Mouse (Mus musculus) forebrain, embryonic 13.5 days (tissue): ENCODE measurements around the gene Heatr9. TPM values are rescaled to one million over a fixed set of nuclear protein-coding genes. Genes with fewer than 3 reads are reported as not detected.

Source experiments
- ATAC-seq: fragments of 200-750 bp; cut with Nextera tagmentation; 2 replicates; pipeline ENCODE4 v1.8.0; 2017
- H3K27ac ChIP-seq: fragments of 300-500 bp; sonication (generic); 2 replicates; pipeline ENCODE4 v1.5.1; 2015; ENCODE audit warnings: inconsistent platforms, mild to moderate bottlenecking, moderate library complexity
- H3K27me3 ChIP-seq: fragments of 300-500 bp; sonication (generic); 2 replicates; pipeline ENCODE4 v1.6.1; 2015; ENCODE audit warnings: mild to moderate bottlenecking, inconsistent platforms
- H3K36me3 ChIP-seq: fragments of 300-500 bp; sonication (generic); 2 replicates; pipeline ENCODE4 v1.6.1; 2015; ENCODE audit warnings: mild to moderate bottlenecking, inconsistent platforms; ENCODE audit not compliant: poor library complexity, severe bottlenecking
- H3K4me1 ChIP-seq: fragments of 300-500 bp; sonication (generic); 2 replicates; pipeline ENCODE4 v1.6.1; 2015; ENCODE audit warnings: inconsistent platforms
- H3K4me2 ChIP-seq: fragments of 300-500 bp; sonication (generic); 2 replicates; pipeline ENCODE4 v1.6.1; 2015; ENCODE audit warnings: inconsistent platforms, mild to moderate bottlenecking, moderate library complexity
- H3K4me3 ChIP-seq: fragments of 300-500 bp; sonication (generic); 2 replicates; pipeline ENCODE4 v1.5.1; 2015; ENCODE audit warnings: mild to moderate bottlenecking, inconsistent platforms
- H3K9ac ChIP-seq: fragments of 300-500 bp; sonication (generic); 2 replicates; pipeline ENCODE4 v1.6.1; 2015; ENCODE audit warnings: mild to moderate bottlenecking, inconsistent platforms
- H3K9me3 ChIP-seq: fragments of 300-500 bp; sonication (generic); replicated peaks from 2 replicates; pipeline ENCODE4 v1.6.1; 2016; ENCODE audit warnings: inconsistent platforms
- WGBS: fragments of 180-500 bp; shearing (Covaris S2); methylation state at CpG from one replicate; pipeline ENCODE4 v1.1.7; 2015; 5-methylcytosine and 5-hydroxymethylcytosine counted together
- polyA plus RNA-seq: library from polyadenylated mRNA; unstranded; fragments of >200 nt; fragmentation: Nextera tagmentation; extraction: Ambion mirVana; gene quantifications from 2 replicates; pipeline ENCODE4 v1.2.1, GENCODE M21; 2015

Heatr9 gene
- polyA plus RNA-seq, 1 experiment from 2014 or later, result not detected

- no peak overlapping the region for H3K4me2 ChIP-seq
- no peak overlapping the region for H3K4me3 ChIP-seq
- no peaks in the 10 kb centered on the region for H3K4me1 ChIP-seq
- no peak overlapping the region for H3K9ac ChIP-seq
- no peaks in the 10 kb centered on the region for H3K9me3 ChIP-seq
- ATAC-seq, result no peak
- H3K27me3 ChIP-seq, result no peaks in the 10 kb centered on the region
- no peaks in the 10 kb centered on the region for H3K36me3 ChIP-seq
- WGBS, result 78% methylated on average over 12 of the region's 12 CpGs
- H3K27ac ChIP-seq, result no peak overlapping the region
These were observed 7.0 kb upstream of the Heatr9 start for GRCm38 (mm10) chr11:83529024-83529423.

- Histone ChIP-seq H3K27me3 (no peaks in the 10 kb centered on the region), H3K4me2 (no peak overlapping the region), H3K36me3 (no peaks in the 10 kb centered on the region), H3K9me3 (no peaks in the 10 kb centered on the region), H3K4me3 (no peak overlapping the region), H3K4me1 (no peaks in the 10 kb centered on the region), H3K27ac (no peak overlapping the region), H3K9ac (no peak overlapping the region)
- 74% methylated on average over 6 of the region's 6 CpGs for WGBS
- ATAC-seq, result no peak
These were observed 3.6 kb downstream of the Heatr9 start for GRCm38 (mm10) chr11:83518371-83518770.

DNA sequence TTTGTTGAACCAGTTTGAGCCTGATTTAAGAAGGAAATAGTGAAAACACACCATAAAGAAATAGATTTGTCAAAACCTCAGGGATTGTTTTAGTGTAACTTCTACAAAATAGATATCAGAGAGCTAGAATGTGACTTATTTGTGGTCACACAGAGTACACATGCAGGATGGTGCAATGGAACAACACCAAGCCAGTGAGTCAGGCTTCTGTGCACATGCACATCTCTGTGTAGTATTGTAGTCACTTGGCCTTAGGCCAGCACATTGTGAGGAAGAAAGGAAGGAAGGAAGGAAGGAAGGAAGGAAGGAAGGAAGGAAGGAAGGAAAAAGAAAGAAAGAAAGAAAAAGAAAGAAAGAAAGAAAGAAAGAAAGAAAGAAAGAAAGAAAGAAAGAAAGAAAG, 4.8 kb downstream of the Heatr9 start:
- Histone ChIP-seq H3K4me2 (no peak overlapping the region), H3K36me3 (no peaks in the 10 kb centered on the region), H3K9me3 (no peaks in the 10 kb centered on the region), H3K4me1 (no peaks in the 10 kb centered on the region), H3K27ac (no peak overlapping the region), H3K9ac (no peak overlapping the region), H3K4me3 (no peak overlapping the region), H3K27me3 (no peaks in the 10 kb centered on the region)
- ATAC-seq, result no peak

- Histone ChIP-seq H3K4me1 (no peaks in the 10 kb centered on the region), H3K9ac (no peak overlapping the region), H3K36me3 (peaks cover 45% of the 10 kb centered on the region), H3K27ac (no peak overlapping the region), H3K4me3 (no peak overlapping the region), H3K9me3 (no peaks in the 10 kb centered on the region), H3K27me3 (no peaks in the 10 kb centered on the region), H3K4me2 (no peak overlapping the region)
- ATAC-seq, result no peak
These were observed 12.5 kb downstream of the Heatr9 start for GRCm38 (mm10) chr11:83509521-83509920.

GRCm38 (mm10) chr11:83504308-83504707, 17.7 kb downstream of the Heatr9 start:
- H3K4me1 ChIP-seq, result no peaks in the 10 kb centered on the region
- no peaks in the 10 kb centered on the region for H3K27me3 ChIP-seq
- no peak overlapping the region for H3K27ac ChIP-seq
- ATAC-seq, result no peak
- H3K9ac ChIP-seq, result no peak overlapping the region
- H3K4me2 ChIP-seq, result no peak overlapping the region
- no peaks in the 10 kb centered on the region for H3K9me3 ChIP-seq
- H3K36me3 ChIP-seq, result peaks cover 75% of the 10 kb centered on the region
- 94% methylated on average over 5 of the region's 5 CpGs for WGBS
- H3K4me3 ChIP-seq, result no peak overlapping the region

- Histone ChIP-seq H3K4me3 (no peak overlapping the region), H3K27ac (no peak overlapping the region), H3K4me1 (peaks cover 8% of the 10 kb centered on the region), H3K9ac (no peak overlapping the region), H3K9me3 (no peaks in the 10 kb centered on the region), H3K36me3 (peaks cover 15% of the 10 kb centered on the region; the same call in 1 of the 2 replicates), H3K27me3 (no peaks in the 10 kb centered on the region), H3K4me2 (no peak overlapping the region)
- 56% methylated on average over 2 of the region's 2 CpGs for WGBS
- no peak for ATAC-seq
These were observed 26.4 kb downstream of the Heatr9 start for GRCm38 (mm10) chr11:83495571-83495970.

DNA sequence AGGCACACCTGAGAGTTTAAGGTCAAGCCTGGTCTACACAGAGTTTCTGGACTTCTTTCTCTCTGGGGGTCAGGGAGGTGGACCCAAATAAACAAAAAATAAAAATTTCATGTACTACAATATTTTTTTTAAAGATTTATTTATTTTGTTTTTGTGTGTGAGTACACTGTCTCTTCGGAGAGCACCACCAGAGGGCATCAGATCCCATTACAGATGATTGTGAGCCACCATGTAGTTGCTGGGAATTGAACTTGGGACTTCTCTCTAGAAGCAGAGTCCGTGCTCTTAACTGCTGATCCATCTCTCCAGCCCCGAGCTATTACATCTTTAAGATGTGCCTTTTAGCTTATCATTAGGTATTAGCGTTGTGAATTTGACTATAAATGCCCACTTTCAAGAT, 30.5 kb downstream of the Heatr9 start:
- H3K4me2 ChIP-seq, result no peak overlapping the region
- peaks cover 8% of the 10 kb centered on the region for H3K4me1 ChIP-seq
- peaks cover 26% of the 10 kb centered on the region for H3K36me3 ChIP-seq
- H3K4me3 ChIP-seq, result no peak overlapping the region
- ATAC-seq, result no peak
- no peaks in the 10 kb centered on the region for H3K9me3 ChIP-seq
- H3K27me3 ChIP-seq, result no peaks in the 10 kb centered on the region
- H3K27ac ChIP-seq, result no peak overlapping the region
- H3K9ac ChIP-seq, result no peak overlapping the region
- WGBS, result 93% methylated on average over 4 of the region's 4 CpGs

GRCm38 (mm10) chr11:83473235-83474016, 48.5 kb downstream of the Heatr9 start:
- Histone ChIP-seq H3K27me3 (0 out of 2 replicates have a peak, but pooled peaks cover 4% of the 10 kb centered on the region), H3K27ac (peak overlapping the region; percentile 98), H3K36me3 (peaks cover 16% of the 10 kb centered on the region), H3K9ac (peak overlapping the region; percentile 94), H3K4me3 (peak overlapping the region; percentile 93), H3K4me1 (peaks cover 21% of the 10 kb centered on the region), H3K9me3 (no peaks in the 10 kb centered on the region), H3K4me2 (peak overlapping the region; percentile 88)
- WGBS, result under 1% methylated on average over 30 of the region's 52 CpGs
- ATAC-seq, result peak; percentile 86

- Histone ChIP-seq H3K4me3 (peak within 1 kb of the TSS; percentile 93), H3K4me2 (peak within 1 kb of the TSS; percentile 88), H3K27ac (peak within 1 kb of the TSS; percentile 98), H3K36me3 (peaks cover 10% of the 10 kb centered on the region), H3K4me1 (peaks cover 21% of the 10 kb centered on the region), H3K27me3 (0 out of 2 replicates have a peak, but pooled peaks cover 4% of the 10 kb centered on the region), H3K9ac (peak within 1 kb of the TSS; percentile 94), H3K9me3 (no peaks in the 10 kb centered on the region)
- 1% methylated on average over 64 of the region's 66 CpGs for WGBS
- peak; percentile 99 for ATAC-seq
These were observed 49.4 kb downstream of the Heatr9 start, which contains the start of gene Taf15 for GRCm38 (mm10) chr11:83472324-83473234. Gene Taf15 (plus strand): TSS chr11:83473086.

GRCm38 (mm10) chr11:83471766-83472165, 50.2 kb downstream of the Heatr9 start:
- ATAC-seq, result no peak
- Histone ChIP-seq H3K27ac (no peak overlapping the region), H3K4me3 (peak overlapping the region; percentile 93; the same call in 1 of the 2 replicates)

DNA sequence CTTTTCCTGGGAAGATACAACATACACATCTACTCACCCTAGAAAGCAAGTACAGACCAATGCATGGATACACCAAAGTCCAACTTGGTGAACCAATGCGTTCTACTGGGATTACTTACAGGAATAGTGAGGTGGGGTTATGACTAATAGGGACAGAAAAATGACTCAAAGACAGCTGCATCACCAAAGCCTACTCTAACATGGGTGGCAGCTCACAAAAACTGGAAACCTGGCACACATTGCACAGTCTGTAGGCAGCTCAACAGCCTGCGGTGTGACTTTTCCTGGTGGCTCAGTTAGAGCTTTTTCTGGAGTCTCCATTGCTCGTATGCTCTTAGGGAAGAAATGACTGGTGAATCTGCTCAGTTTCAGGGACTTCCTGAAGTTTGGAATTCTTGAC, 53.2 kb downstream of the Heatr9 start:
- H3K36me3 ChIP-seq, result no peaks in the 10 kb centered on the region
- 92% methylated on average over 3 of the region's 3 CpGs for whole genome bisulfite sequencing
- peaks cover 24% of the 10 kb centered on the region for H3K27me3 ChIP-seq
- H3K27ac ChIP-seq, result no peak overlapping the region
- no peaks in the 10 kb centered on the region for H3K9me3 ChIP-seq
- no peak overlapping the region for H3K9ac ChIP-seq
- peaks cover 24% of the 10 kb centered on the region for H3K4me1 ChIP-seq
- H3K4me3 ChIP-seq, result no peak overlapping the region
- no peak for ATAC-seq
- no peak overlapping the region for H3K4me2 ChIP-seq

More at GRCm38 (mm10) chr11:83471766-83472165, 50.2 kb downstream of the Heatr9 start:
- Histone ChIP-seq H3K4me1 (peaks cover 29% of the 10 kb centered on the region), H3K36me3 (peaks cover 5% of the 10 kb centered on the region; the same call in 1 of the 2 replicates), H3K4me2 (peak overlapping the region; percentile 61), H3K9ac (no peak overlapping the region), H3K9me3 (no peaks in the 10 kb centered on the region), H3K27me3 (0 out of 2 replicates have a peak, but pooled peaks cover 4% of the 10 kb centered on the region)
- WGBS, result 90% methylated on average over 2 of the region's 2 CpGs
